Mouse (Mus musculus) left cerebral cortex, postnatal 4 days (tissue): ENCODE results near the gene Celf1. TPM values are rescaled to one million over a fixed set of nuclear protein-coding genes. Genes with fewer than 3 reads are reported as not detected.

Experiments used
- DNase-seq: peaks from one replicate; pipeline ENCODE4 v3.0.0-alpha.2; 2022
- intact Hi-C: fragments of 180-260 bp; cut with DNase I; formaldehyde crosslinking; loops from one replicate; pipeline ENCODE4 v1.15.1; 2025
- total RNA-seq, 2 experiments: library from RNA; stranded (reverse); gene quantifications; 2 replicates each; pipeline ENCODE4 v1.2.3; 2021

Gene Celf1
- total RNA-seq, 2 experiments from 2014 or later = 133 to 142 TPM

GRCm38 (mm10) chr2:91058435-91058834 lies 118.3 kb downstream of the Celf1 start:
- DNase-seq = no peak
- intact Hi-C loops = loop anchor here (5.0 kb wide), 1 partner anchor 191 kb away; no protein-coding TSS in a partner anchor

GRCm38 (mm10) chr2:91059376-91059775 lies 119.2 kb downstream of the Celf1 start:
- intact Hi-C loops = loop anchor here (5.0 kb wide), 1 partner anchor 192 kb away; no protein-coding TSS in a partner anchor
- DNase-seq = no peak

GRCm38 (mm10) chr2:91060544-91061355 lies 120.6 kb downstream of the Celf1 start:
- no peak for DNase-seq
- intact Hi-C loops = no loop called here

- intact Hi-C loops = no loop called here
- no peak for DNase-seq
These were observed 121.8 kb downstream of the Celf1 start for GRCm38 (mm10) chr2:91061849-91062481.

- intact Hi-C loops = no loop called here
- DNase-seq = no peak
These were observed 122.8 kb downstream of the Celf1 start for GRCm38 (mm10) chr2:91062779-91063606.

GRCm38 (mm10) chr2:91064211-91064610 lies 124.0 kb downstream of the Celf1 start:
- intact Hi-C loops = no loop called here

GRCm38 (mm10) chr2:91065544-91065943 lies 125.4 kb downstream of the Celf1 start:
- intact Hi-C loops = no loop called here
- DNase-seq = peak; percentile 68

More at GRCm38 (mm10) chr2:91064211-91064610, 124.0 kb downstream of the Celf1 start:
- no peak for DNase-seq

- DNase-seq = peak; percentile 43
- intact Hi-C loops = no loop called here
These were observed 126.3 kb downstream of the Celf1 start for GRCm38 (mm10) chr2:91066455-91066854.

GRCm38 (mm10) chr2:91068162-91068871 lies 128.1 kb downstream of the Celf1 start:
- intact Hi-C loops = no loop called here
- DNase-seq = no peak

GRCm38 (mm10) chr2:91068872-91069165 lies 128.6 kb downstream of the Celf1 start:
- no peak for DNase-seq
- intact Hi-C loops = no loop called here

Other genes starting within 250 kb of the Celf1 start
- gene Fnbp4, start 195.0 kb upstream of the Celf1 start, total RNA-seq = 100 to 1,000 TPM; 103 to 116 TPM
- under 1 TPM; 0.36 to 0.66 TPM for gene Agbl2, start 157.7 kb upstream of the Celf1 start, total RNA-seq
- gene Mtch2, start 93.2 kb upstream of the Celf1 start, total RNA-seq = 100 to 1,000 TPM; 141 to 148 TPM
- 100 to 1,000 TPM; 143 TPM for gene C1qtnf4, start 54.5 kb upstream of the Celf1 start, total RNA-seq
- 10 to 100 TPM; 37.5 to 43.6 TPM for gene Kbtbd4, start 35.6 kb upstream of the Celf1 start, total RNA-seq
- 100 to 1,000 TPM; 158 to 162 TPM for gene Ndufs3, start 35.6 kb upstream of the Celf1 start, total RNA-seq
- gene Rapsn, start 95.2 kb downstream of the Celf1 start, total RNA-seq = not detected
- gene Psmc3, start 113.6 kb downstream of the Celf1 start, total RNA-seq = 100 to 1,000 TPM; 190 to 192 TPM
- 10 to 100 TPM; 30.6 to 41.6 TPM for gene Slc39a13, start 130.0 kb downstream of the Celf1 start, total RNA-seq
- 1 to 10 TPM; 3.0 to 3.2 TPM for gene Spi1, start 142.0 kb downstream of the Celf1 start, total RNA-seq
- not detected for gene Mybpc3, start 177.8 kb downstream of the Celf1 start, total RNA-seq
- gene Madd, start 243.5 kb downstream of the Celf1 start, total RNA-seq = 100 to 1,000 TPM; 125 to 135 TPM